Mouse (Mus musculus): ENCODE results near the gene Gm21973. TPM values are rescaled to one million over a fixed set of nuclear protein-coding genes. Genes with fewer than 3 reads are reported as not detected.

Gm21973 gene
- polyA plus RNA-seq, 1 experiment from 2014 or later = not detected

DNA sequence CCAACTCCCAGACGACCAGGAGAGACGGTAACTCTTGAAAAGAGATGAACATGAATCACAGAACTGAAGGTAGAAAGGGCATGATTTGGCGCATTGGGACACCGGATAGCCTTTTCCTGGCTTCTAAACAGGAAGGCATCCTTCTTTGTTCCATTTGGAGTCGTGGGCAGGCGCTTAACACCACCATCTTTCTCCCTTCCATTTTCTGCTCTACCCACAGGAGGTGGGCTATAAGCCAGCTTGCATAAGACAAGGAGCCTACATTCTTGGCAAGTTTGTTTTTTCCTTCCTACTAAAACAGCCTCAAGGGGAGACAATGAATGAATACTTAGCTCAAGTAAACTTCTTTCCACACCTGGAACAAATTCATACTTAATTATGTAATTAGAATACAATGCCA is 88.5 kb downstream of the Gm21973 start:
- H3K9me3 ChIP-seq = no peaks in the 10 kb centered on the region
- no peak overlapping the region for H3K27ac ChIP-seq (replicated peaks)
- H3K4me3 ChIP-seq = no peak overlapping the region
- no peaks in the 10 kb centered on the region for H3K27me3 ChIP-seq (replicated peaks; ENCODE audit: low read depth, poor library complexity, severe bottlenecking)
- H3K36me3 ChIP-seq (replicated peaks) = no peaks in the 10 kb centered on the region
- H3K4me1 ChIP-seq = no peaks in the 10 kb centered on the region
- WGBS = 87% methylated on average over 6 of the region's 6 CpGs
- DNase-seq (ENCODE audit: low spot score) = no peak

DNA sequence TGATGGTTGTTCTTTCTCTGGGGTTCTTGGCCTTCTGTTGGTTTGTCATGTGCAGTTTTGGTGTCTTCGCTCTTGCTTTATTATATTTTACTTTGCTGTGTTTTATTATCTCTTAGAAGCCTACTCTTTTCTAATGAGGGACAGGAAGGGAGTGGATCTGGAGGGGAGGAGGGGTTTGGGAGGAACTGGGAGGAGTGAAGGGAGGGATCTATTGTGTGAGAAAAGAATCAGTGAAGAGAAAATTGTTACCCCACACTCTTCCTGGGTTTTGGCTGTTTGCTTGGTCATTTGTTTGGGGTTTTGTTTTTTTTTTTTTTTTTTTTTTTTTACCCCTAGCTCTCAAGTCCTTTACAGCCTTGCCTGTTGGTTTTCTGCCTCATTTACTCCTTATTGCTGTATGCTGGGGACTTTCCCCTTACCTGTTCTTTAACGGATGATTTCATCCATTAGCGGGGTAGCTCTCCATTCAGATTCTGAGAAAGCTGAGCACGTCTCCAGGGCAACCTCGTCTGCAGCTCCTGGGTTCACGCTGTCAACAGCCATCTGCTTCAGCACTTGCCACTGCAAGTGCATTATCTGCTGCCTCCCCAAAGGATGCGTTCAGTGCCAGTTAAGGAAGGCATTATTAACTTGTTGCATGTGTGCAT is 96.1 kb downstream of the Gm21973 start:
- DNase-seq (ENCODE audit: low spot score) = peak; percentile 13
- Histone ChIP-seq H3K4me3 (no peak overlapping the region), H3K4me1 (peaks cover 8% of the 10 kb centered on the region), H3K9me3 (no peaks in the 10 kb centered on the region), H3K36me3 (replicated peaks) (no peaks in the 10 kb centered on the region), H3K27ac (replicated peaks) (no peak overlapping the region), H3K27me3 (replicated peaks; ENCODE audit: low read depth, poor library complexity, severe bottlenecking) (no peaks in the 10 kb centered on the region)
- WGBS = 27% methylated on average over 7 of the region's 7 CpGs

GRCm38 (mm10) chr15:10421785-10422144 is 96.6 kb downstream of the Gm21973 start:
- no peaks in the 10 kb centered on the region for H3K36me3 ChIP-seq (replicated peaks)
- peaks cover 8% of the 10 kb centered on the region for H3K4me1 ChIP-seq
- no peak overlapping the region for H3K27ac ChIP-seq (replicated peaks)
- H3K4me3 ChIP-seq = no peak overlapping the region
- DNase-seq (ENCODE audit: low spot score) = no peak
- no peaks in the 10 kb centered on the region for H3K9me3 ChIP-seq
- WGBS = 67% methylated on average over 1 of the region's 1 CpGs
- H3K27me3 ChIP-seq (replicated peaks; ENCODE audit: low read depth, poor library complexity, severe bottlenecking) = no peaks in the 10 kb centered on the region

Other genes starting within 250 kb of the Gm21973 start
- gene Prlr, start 148.1 kb upstream of the Gm21973 start, polyA plus RNA-seq (2016; fragmentation: Nextera tagmentation; extraction: Ambion mirVana) = 0.10 and 0.50 TPM in 2 replicates
- gene Agxt2, start 33.2 kb downstream of the Gm21973 start, polyA plus RNA-seq (2016; fragmentation: Nextera tagmentation; extraction: Ambion mirVana) = not detected in 2 replicates
- 11.6 and 13.0 TPM in 2 replicates for gene Dnajc21, start 145.1 kb downstream of the Gm21973 start, polyA plus RNA-seq (2016; fragmentation: Nextera tagmentation; extraction: Ambion mirVana)
- gene Brix1, start 160.6 kb downstream of the Gm21973 start, polyA plus RNA-seq (2016; fragmentation: Nextera tagmentation; extraction: Ambion mirVana) = 134 and 138 TPM in 2 replicates
- 53.9 and 58.2 TPM in 2 replicates for gene Rad1, start 160.6 kb downstream of the Gm21973 start, polyA plus RNA-seq (2016; fragmentation: Nextera tagmentation; extraction: Ambion mirVana)
- gene Ttc23l, start 233.3 kb downstream of the Gm21973 start, polyA plus RNA-seq (2016; fragmentation: Nextera tagmentation; extraction: Ambion mirVana) = not detected in 2 replicates